Mouse (Mus musculus) skeletal muscle tissue, adult 2 months (tissue): ENCODE measurements around the gene Hadhb.

ENCODE experiments used
- DNase-seq: peaks from one replicate; pipeline ENCODE4 v3.0.0-alpha.2; 2012; ENCODE audit warnings: low read depth, low spot score

Gene Hadhb

GRCm38 (mm10) chr5:30233042-30233441 lies 78.0 kb downstream of the Hadhb start:
- no peak for DNase-seq

- no peak for DNase-seq
These were observed 78.9 kb downstream of the Hadhb start for GRCm38 (mm10) chr5:30233979-30234378.
